Mouse (Mus musculus): ENCODE measurements around the gene Thada. TPM values are rescaled to one million over a fixed set of nuclear protein-coding genes. Genes with fewer than 3 reads are reported as not detected.
"Not testable (repeated sequence)": the region's sequence is repeated elsewhere in the genome, so short reads cannot be mapped to it uniquely, and the experiment has no call there.

Gene Thada
- polyA plus RNA-seq, 1 experiment from 2014 or later = 6.6 TPM

DNA sequence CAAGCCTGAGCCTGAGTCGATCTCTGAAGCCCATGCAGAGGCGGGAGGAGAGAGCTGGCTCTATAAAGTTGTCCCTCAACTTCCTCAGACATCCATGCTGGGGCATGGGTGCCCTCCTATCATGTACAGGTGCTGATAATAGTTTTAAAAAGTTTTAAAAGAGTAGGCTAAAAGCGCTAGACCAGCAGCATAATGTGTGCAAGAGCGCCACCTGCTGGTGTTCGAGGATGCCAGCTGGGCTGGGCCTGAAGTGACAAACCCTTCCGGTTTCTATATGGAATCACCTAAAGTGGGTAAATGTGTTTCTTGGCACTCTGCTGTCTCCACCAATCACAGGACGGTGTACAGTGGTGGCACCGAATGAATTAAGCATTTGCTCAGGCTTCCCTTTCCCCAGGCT lies 275.1 kb downstream of the Thada start:
- H3K9me3 ChIP-seq = no peaks in the 10 kb centered on the region
- no peak overlapping the region for H3K4me3 ChIP-seq
- H3K4me2 ChIP-seq = no peak overlapping the region
- H3K9ac ChIP-seq = no peak overlapping the region
- H3K27ac ChIP-seq (replicated peaks) = no peak overlapping the region
- H3K27me3 ChIP-seq = 0 out of 2 replicates have a peak, but pooled peaks cover 3% of the 10 kb centered on the region
- H3K36me3 ChIP-seq = 0 out of 2 replicates have a peak, but pooled peaks cover 2% of the 10 kb centered on the region
- H3K4me1 ChIP-seq (replicated peaks) = peaks cover 25% of the 10 kb centered on the region
- ATAC-seq (ENCODE audit: low FRiP score, low read depth) = no peak
- 30% methylated on average over 8 of the region's 8 CpGs for WGBS

DNA sequence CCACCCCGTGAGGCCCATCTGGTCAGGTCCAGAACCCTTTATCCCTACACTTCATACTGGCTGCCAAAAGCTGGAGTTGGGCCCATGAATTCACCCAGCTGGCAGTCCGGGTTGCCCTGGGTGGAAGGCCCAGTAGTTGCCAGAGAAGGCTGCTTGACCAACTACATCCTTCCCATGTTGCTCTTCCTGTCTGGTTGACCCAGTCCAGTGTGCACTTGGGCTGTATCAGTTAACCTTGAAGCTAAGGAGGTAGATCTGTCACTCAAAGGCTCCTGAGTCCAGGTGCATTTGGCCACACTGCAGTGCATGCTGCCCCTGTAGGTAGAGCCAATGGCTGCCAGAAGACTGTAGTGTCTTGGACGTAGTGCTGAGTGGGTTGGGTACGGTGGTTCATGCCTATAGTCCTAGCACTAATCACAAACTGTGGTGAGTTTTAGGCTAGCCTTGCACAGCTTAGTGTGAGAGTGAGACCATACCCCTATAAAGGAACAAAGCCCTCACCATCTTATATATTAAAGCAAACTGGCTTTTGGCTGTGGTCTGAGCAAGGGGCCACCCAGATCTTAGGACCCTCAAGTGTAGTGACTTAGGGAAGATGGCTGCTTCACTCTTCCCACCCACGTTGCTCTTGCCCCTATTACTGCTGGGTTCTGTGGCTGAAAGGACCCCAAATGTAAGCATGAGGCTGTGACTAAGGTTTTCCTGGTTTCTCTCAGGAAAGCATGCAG lies 276.7 kb downstream of the Thada start:
- Histone ChIP-seq H3K27ac (replicated peaks) (peak overlapping the region; percentile 77), H3K9ac (no peak overlapping the region), H3K9me3 (no peaks in the 10 kb centered on the region), H3K27me3 (peaks cover 8% of the 10 kb centered on the region), H3K4me2 (peak overlapping the region; percentile 77), H3K4me1 (replicated peaks) (peaks cover 30% of the 10 kb centered on the region), H3K4me3 (0 out of 2 replicates have a peak overlapping the region, but pooled peaks have one; percentile 55), H3K36me3 (0 out of 2 replicates have a peak, but pooled peaks cover 2% of the 10 kb centered on the region)
- WGBS = 72% methylated on average over 5 of the region's 5 CpGs
- no peak for ATAC-seq (ENCODE audit: low FRiP score, low read depth)

DNA sequence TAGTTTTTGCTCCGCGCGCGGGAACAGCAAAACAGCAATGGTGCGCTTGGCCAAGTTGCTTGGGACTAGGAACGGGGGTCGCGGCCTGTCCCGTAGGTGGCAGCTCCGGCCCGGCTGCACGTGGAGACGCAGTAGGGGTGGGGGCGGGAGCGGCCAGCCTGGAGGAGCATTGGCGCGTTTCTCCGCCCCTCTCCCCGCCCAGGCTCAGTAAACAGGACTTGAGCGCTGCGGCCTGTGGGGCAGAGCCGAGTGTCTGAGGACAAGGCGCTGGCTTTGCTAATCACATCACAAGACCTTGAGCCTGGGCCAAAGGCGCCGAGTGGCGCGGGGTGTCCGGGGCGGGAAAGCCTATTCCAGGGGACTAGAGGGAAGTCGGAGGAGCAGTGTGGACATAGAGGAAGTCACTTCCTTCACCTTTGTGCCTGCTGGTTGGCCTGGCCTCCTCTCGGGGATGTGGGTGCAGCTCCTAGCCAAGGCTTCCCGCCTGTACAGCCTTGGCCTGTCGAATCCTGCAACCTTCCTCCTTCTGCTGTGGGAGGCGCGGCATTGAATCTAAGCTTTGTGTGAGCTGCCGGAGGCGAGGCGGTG lies 277.5 kb downstream of the Thada start:
- peak; percentile 81 for ATAC-seq (ENCODE audit: low FRiP score, low read depth)
- H3K27ac ChIP-seq (replicated peaks) = peak overlapping the region; percentile 77
- 3% methylated on average over 38 of the region's 38 CpGs for WGBS
- no peaks in the 10 kb centered on the region for H3K9me3 ChIP-seq
- peak overlapping the region; percentile 55 for H3K4me3 ChIP-seq
- 0 out of 2 replicates have a peak, but pooled peaks cover 2% of the 10 kb centered on the region for H3K36me3 ChIP-seq
- peaks cover 32% of the 10 kb centered on the region for H3K4me1 ChIP-seq (replicated peaks)
- H3K9ac ChIP-seq = peak overlapping the region; percentile 41
- peak overlapping the region; percentile 77 for H3K4me2 ChIP-seq
- H3K27me3 ChIP-seq = peaks cover 8% of the 10 kb centered on the region

DNA sequence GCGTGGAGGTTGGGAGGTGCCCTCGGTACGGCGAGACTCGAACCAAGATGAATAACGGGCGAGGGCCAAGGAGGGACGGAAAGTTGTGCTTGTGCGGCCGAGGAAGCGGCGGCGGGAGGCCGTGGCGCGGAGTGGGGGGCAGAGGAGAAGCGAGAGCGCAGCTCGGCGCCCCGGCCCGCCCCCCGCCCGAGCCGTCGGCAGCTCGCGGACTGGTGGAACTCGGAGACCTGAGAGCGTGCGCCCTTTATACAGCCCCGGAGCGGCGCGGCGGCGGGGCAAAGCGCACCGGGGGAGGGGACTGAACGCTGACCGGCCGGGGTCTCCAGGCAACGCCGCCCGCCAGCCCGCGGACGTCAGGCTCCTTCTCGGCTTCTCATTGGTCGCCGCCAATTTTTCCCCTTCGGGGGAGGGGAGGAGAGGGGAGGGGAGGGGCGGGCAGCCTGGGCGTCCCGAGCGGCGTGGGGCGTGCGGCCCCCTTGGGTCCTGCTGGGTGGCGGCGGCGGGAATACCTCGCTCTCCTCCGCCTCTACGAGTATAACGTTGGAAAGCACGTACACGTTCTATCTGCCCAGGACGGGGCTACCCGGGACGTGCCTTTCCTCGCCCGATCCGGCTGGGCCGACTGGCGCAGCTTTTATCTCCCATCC lies 278.2 kb downstream of the Thada start, which contains the start of gene Zfp36l2:
Zfp36l2 (minus strand) TSS at position 221 of the 647 bp plus-strand sequence.
- H3K9me3 ChIP-seq = no peaks in the 10 kb centered on the region
- peak within 1 kb of the TSS; percentile 79 for H3K27ac ChIP-seq (replicated peaks)
- 0 out of 2 replicates have a peak, but pooled peaks cover 2% of the 10 kb centered on the region for H3K36me3 ChIP-seq
- H3K27me3 ChIP-seq = peaks cover 11% of the 10 kb centered on the region
- H3K9ac ChIP-seq = peak within 1 kb of the TSS; percentile 53
- peak within 1 kb of the TSS; percentile 55 for H3K4me3 ChIP-seq
- peaks cover 39% of the 10 kb centered on the region for H3K4me1 ChIP-seq (replicated peaks)
- WGBS = under 1% methylated on average over 68 of the region's 76 CpGs
- peak within 1 kb of the TSS; percentile 77 for H3K4me2 ChIP-seq
- ATAC-seq (ENCODE audit: low FRiP score, low read depth) = peak; percentile 84

DNA sequence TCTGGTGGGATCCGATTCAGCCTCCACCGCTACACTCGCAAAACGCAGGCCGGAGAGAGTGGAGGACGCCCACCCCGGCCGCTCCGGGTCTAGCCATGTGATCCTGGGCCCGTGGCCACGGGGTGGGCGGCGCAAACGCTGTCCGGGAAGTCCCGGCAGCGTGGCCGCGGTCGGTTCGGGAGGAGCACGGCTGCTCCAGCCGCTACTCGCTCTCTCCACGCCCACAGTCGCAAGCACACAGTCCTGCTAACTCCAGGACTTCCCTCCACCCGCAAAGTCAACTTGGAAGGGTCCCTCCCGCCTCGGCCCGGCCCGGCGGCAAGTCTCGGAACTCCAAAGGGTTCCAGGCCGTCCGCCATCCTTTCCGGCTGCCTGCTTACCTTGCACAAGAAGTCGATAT lies 278.7 kb downstream of the Thada start:
- H3K9me3 ChIP-seq, H3K36me3 ChIP-seq: not testable (repeated sequence)
- peak overlapping the region; percentile 55 for H3K4me3 ChIP-seq
- H3K4me1 ChIP-seq (replicated peaks) = peaks cover 42% of the 10 kb centered on the region
- H3K27ac ChIP-seq (replicated peaks) = peak overlapping the region; percentile 79
- H3K4me2 ChIP-seq = peak overlapping the region; percentile 77
- peak overlapping the region; percentile 53 for H3K9ac ChIP-seq
- H3K27me3 ChIP-seq = peaks cover 11% of the 10 kb centered on the region
- ATAC-seq (ENCODE audit: low FRiP score, low read depth) = peak; percentile 19; the same call in 1 of the 2 replicates
- WGBS = 1% methylated on average over 9 of the region's 37 CpGs

DNA sequence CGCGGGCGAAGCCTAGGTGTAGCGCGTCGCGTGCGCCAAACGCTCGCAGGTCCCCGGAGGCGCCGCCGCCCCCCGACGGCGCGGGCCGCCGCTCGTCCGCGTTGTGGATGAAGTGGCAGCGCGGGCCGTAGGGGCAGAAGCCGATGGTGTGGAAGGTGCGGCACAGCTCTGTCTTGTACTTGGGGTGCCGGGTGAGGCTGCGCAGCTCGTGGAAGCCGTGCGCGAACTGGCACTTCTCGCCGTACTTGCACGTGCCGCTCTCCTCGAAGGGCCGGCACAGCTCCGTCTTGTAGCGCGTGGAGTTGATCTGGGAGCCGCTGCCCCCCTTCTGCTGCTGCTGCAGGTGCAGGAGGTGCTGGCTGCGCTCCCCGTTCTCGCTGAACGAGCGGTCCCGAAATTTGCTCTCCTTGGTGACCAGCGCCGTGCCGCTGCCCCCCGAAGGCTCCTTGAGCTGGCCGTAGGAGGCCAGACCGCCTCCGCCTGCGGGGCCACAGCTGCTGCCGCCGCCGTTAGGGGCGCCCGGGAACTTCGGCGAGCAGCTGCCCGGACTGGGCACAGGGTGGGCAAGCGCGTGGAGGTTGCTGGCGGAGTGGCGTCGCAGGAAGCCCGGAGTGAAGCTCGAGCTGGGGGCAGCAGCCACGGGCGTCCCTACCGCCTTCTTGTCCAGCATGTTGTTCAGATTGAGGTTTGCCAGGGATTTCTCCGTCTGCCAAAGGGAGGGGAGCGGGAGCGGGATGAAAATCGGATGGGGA lies 279.4 kb downstream of the Thada start:
- peaks cover 44% of the 10 kb centered on the region for H3K4me1 ChIP-seq (replicated peaks)
- peak overlapping the region; percentile 54 for H3K4me2 ChIP-seq
- peaks cover 16% of the 10 kb centered on the region for H3K27me3 ChIP-seq
- H3K4me3 ChIP-seq = peak overlapping the region; percentile 46
- peak overlapping the region; percentile 79 for H3K27ac ChIP-seq (replicated peaks)
- H3K36me3 ChIP-seq = no peaks in the 10 kb centered on the region
- under 1% methylated on average over 79 of the region's 80 CpGs for WGBS
- no peak for ATAC-seq (ENCODE audit: low FRiP score, low read depth)
- peak overlapping the region; percentile 53 for H3K9ac ChIP-seq
- no peaks in the 10 kb centered on the region for H3K9me3 ChIP-seq

DNA sequence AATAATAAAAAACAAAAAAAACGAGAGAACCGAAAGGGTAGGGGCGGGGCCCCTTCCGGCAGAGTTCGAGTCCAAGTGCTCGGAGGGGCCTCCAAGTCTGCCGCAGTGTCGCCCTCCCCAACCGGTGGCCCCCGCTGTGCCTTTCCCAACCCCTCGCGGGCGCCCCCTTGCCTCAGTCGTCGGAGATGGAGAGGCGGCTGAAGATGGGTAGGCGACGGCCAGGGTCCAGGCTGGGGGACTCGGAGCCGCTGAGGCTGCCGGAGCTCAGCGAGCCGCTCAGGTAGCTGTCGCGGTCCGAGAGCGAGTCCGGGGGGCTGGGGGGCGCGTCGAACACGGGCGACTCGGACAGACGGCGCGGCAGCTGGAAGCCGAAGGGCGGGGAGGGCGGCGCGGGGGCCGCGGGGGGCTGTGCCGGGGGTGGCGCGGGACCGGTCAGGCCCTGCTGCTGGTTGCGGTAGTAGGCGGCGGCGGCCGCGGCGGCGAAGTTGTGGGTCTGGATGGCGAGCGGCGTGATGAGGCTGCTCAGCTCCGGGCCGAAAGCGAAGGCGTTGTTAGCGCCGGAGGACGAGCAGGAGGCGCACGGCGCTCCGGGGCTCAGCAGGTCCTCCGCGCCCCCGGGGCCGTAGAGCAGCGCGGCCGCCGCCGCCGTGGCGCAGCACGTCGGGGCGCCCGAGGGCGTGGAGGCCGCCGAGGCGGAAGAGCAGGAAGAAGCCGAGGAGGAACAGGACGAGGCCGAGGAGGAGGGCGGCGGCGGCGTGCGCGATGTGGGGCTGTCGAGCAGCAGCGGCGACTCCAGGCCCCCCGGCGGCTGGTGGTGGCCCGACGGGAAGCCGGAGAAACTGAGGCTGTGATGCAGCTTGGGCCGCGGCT lies 280.2 kb downstream of the Thada start:
- Histone ChIP-seq H3K36me3 (no peaks in the 10 kb centered on the region), H3K27me3 (peaks cover 16% of the 10 kb centered on the region), H3K9ac (peak overlapping the region; percentile 53), H3K4me3 (peak overlapping the region; percentile 46), H3K9me3 (no peaks in the 10 kb centered on the region), H3K4me1 (replicated peaks) (peaks cover 45% of the 10 kb centered on the region), H3K4me2 (peak overlapping the region; percentile 54), H3K27ac (replicated peaks) (peak overlapping the region; percentile 79)
- no peak for ATAC-seq (ENCODE audit: low FRiP score, low read depth)
- under 1% methylated on average over 103 of the region's 108 CpGs for WGBS

DNA sequence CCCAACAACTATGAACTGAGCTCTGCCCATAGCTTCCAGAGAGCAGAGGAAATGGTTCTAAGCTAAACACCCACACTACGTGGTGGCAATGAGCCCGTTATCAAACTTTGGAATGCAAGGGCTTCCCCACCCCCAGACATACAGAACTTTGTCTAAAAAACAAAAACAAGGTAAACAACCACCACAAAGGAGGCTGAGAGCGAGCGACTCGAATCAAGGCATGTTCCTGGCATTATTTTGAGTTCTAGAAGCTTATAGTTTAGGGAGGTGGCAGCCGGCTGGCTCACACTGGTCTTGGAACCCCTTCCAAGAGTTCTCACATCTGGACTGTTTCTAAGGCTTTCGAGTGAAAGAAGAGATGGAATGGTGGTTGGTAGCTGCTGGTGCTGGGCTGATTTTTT lies 281.0 kb downstream of the Thada start:
- peak overlapping the region; percentile 30; the same call in 1 of the 2 replicates for H3K9ac ChIP-seq
- no peaks in the 10 kb centered on the region for H3K9me3 ChIP-seq
- no peak for ATAC-seq (ENCODE audit: low FRiP score, low read depth)
- H3K4me3 ChIP-seq = peak overlapping the region; percentile 46
- peaks cover 49% of the 10 kb centered on the region for H3K4me1 ChIP-seq (replicated peaks)
- peak overlapping the region; percentile 54 for H3K4me2 ChIP-seq
- H3K27ac ChIP-seq (replicated peaks) = peak overlapping the region; percentile 46; the same call in 1 of the 2 replicates
- 11% methylated on average over 7 of the region's 7 CpGs for WGBS
- H3K27me3 ChIP-seq = peaks cover 16% of the 10 kb centered on the region
- no peaks in the 10 kb centered on the region for H3K36me3 ChIP-seq

DNA sequence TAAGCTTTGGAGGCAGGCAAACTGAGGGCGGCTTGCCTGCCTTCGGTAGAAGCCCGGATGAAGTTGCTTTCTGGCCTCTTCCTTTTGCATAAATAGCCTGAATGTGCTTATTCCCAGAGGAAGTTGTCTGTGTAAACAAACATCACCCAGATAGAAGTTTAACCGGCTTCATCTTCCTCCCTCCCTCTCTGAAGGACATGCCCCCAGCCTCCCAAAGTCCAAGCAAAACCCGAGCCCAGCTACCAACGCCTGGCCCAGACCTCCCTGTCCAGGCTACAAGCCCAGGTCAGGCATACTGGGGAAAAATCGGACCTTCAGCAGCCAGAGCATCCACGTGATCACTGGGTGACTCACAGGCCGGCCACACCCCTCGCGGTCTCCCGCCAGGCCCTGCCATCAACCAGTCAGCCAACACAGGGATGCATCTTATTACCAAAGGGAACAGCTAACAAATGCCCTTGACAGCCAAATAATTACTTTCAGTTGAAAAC lies 282.7 kb downstream of the Thada start:
- no peak for ATAC-seq (ENCODE audit: low FRiP score, low read depth)
- Histone ChIP-seq H3K36me3 (no peaks in the 10 kb centered on the region), H3K4me3 (peak overlapping the region; percentile 17), H3K4me1 (replicated peaks) (peaks cover 40% of the 10 kb centered on the region), H3K9me3 (no peaks in the 10 kb centered on the region), H3K27ac (replicated peaks) (peak overlapping the region; percentile 72), H3K4me2 (peak overlapping the region; percentile 44), H3K9ac (no peak overlapping the region), H3K27me3 (peaks cover 13% of the 10 kb centered on the region)
- WGBS = 9% methylated on average over 12 of the region's 12 CpGs

DNA sequence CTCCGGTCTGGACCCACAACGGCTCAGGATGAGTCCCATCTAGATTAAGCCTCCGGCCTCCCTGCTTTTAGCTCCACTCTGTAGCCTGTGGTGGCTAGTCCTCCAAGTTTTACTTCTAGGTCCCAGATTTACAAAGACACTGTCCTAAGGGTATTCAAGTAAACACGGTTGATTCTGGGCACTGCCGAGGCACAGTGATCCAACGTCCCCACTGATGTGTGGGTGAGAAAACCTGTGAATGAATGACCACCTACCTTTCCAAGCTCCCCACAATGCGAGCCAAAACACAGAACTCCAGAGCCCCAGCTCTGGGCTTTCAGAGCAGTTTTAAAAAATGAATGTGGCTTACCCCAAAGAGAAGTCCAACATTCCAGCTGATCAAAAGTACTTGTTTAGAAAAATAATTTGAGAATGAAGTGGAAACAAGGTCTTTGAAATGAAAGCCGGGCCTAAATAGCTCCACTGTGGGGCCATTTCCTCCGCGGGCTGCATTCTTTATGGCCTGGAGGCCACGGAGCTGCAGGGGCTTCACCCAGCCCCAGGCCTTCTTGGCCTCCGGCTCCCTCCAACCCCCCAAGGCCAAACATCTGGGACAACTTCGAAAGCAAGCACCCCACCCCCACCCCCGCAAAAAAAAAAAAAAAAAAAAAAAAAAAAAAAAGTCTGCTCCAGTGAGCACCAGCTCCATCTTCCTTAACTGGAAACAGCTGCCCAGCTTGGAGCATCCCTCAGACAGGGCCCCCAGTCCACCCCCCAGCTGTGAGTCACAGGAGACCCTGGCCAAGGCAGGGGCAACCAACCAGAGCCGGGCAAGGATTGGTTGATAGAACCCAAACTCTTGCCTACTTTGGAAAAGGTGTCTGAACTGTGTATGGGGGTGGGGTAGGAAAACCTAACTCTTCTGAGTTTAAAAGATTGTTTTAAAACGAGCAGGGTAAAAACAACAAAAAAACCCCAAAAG lies 283.4 kb downstream of the Thada start:
- WGBS = 38% methylated on average over 15 of the region's 16 CpGs
- H3K9me3 ChIP-seq = no peaks in the 10 kb centered on the region
- peaks cover 13% of the 10 kb centered on the region for H3K27me3 ChIP-seq
- ATAC-seq (ENCODE audit: low FRiP score, low read depth) = no peak
- H3K27ac ChIP-seq (replicated peaks) = peak overlapping the region; percentile 72
- H3K36me3 ChIP-seq = no peaks in the 10 kb centered on the region
- no peak overlapping the region for H3K9ac ChIP-seq
- H3K4me1 ChIP-seq (replicated peaks) = peaks cover 35% of the 10 kb centered on the region
- H3K4me3 ChIP-seq = peak overlapping the region; percentile 17; the same call in 1 of the 2 replicates
- peak overlapping the region; percentile 44 for H3K4me2 ChIP-seq
